Mouse (Mus musculus): ENCODE data around the gene Selenos. TPM values are rescaled to one million over a fixed set of nuclear protein-coding genes. Genes with fewer than 3 reads are reported as not detected.

Selenos gene
- polyA plus RNA-seq, 1 experiment from 2014 or later: 85.9 TPM

DNA sequence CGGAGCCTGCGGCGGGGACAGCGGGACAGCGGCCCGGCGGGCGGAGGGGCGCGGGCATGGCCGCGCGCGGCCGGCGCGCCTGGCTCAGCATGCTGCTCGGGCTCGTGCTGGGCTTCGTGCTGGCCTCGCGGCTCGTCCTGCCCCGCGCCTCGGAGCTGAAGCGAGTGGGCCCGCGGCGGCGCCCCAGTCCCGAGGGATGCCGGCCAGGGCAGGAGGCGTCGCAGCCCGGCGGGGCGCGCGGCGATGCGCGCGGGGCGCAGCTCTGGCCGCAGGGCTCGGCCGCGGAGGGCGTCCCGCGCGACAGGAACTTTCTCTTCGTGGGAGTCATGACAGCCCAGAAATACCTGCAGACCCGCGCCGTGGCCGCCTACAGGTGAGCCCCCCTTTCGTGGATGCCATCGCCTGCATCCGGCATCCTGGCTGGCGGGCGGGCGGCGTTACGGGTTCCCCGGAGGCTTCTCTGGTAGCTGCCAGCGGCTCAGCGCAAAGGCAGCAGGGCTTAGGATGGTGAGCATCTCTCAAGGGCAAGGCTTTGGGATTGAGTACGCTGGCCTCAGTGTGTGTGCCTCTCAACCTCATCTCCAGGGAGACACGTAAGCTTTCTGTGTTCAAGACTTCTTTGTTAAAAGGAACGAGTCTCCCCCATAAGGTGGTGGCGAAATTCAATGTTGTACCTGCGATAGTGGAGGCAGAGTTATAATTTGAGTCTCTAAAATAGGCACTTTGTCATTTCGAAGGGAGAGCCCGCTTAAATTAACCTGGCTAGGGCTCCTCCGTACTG, 30.6 kb downstream of the Selenos start:
- Histone ChIP-seq H3K4me2 (peak overlapping the region; percentile 80), H3K4me3 (ENCODE audit: low read depth, low read length) (peak overlapping the region; percentile 91), H3K27me3 (ENCODE audit: control insufficient read depth, insufficient read depth, low read length) (no peaks in the 10 kb centered on the region), H3K36me3 (ENCODE audit: control insufficient read depth, insufficient read depth, low read length) (no peaks in the 10 kb centered on the region), H3K27ac (ENCODE audit: low read depth, low read length) (peak overlapping the region; percentile 90), H3K4me1 (ENCODE audit: control insufficient read depth, insufficient read depth, low read length) (peaks cover 10% of the 10 kb centered on the region; the same call in 1 of the 2 replicates), H3K9ac (ENCODE audit: low read length) (peak overlapping the region; percentile 93), H3K9me3 (ENCODE audit: control insufficient read depth, low read length) (no peaks in the 10 kb centered on the region)
- ATAC-seq (ENCODE audit: low FRiP score) (peak; percentile 53), DNase-seq (ENCODE audit: low spot score, missing footprints) (peak; percentile 94)
- WGBS: under 1% methylated on average over 71 of the region's 77 CpGs

DNA sequence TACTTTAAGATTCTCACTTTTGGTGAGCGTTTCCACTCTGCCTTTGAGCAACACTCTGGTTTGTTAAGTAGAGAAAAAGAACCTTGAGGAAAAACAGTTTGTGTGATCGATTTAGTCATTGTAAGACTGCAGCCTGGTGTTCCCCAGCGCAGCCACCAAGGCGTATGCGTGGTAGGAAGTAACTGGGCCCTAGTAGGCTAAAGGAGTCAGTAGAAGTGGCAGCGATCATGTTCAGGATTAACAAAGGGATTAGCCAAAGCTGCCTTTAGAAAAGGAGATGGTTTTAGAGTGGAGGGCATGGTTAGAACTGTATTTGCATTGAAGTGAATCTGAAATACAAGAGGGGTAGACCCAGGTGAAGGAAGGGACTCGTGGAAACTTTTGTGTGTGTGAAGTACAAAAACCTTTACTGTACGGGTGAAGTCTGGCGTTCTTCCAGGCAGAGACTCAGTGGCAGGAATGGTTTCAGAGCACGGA, 31.2 kb downstream of the Selenos start:
- peaks cover 10% of the 10 kb centered on the region; the same call in 1 of the 2 replicates for H3K4me1 ChIP-seq (ENCODE audit: control insufficient read depth, insufficient read depth, low read length)
- H3K9me3 ChIP-seq (ENCODE audit: control insufficient read depth, low read length): no peaks in the 10 kb centered on the region
- no peak for ATAC-seq (ENCODE audit: low FRiP score)
- peak; percentile 94 for DNase-seq (ENCODE audit: low spot score, missing footprints)
- no peaks in the 10 kb centered on the region for H3K27me3 ChIP-seq (ENCODE audit: control insufficient read depth, insufficient read depth, low read length)
- peak overlapping the region; percentile 91 for H3K4me3 ChIP-seq (ENCODE audit: low read depth, low read length)
- H3K27ac ChIP-seq (ENCODE audit: low read depth, low read length): no peak overlapping the region
- H3K9ac ChIP-seq (ENCODE audit: low read length): peak overlapping the region; percentile 93
- H3K36me3 ChIP-seq (ENCODE audit: control insufficient read depth, insufficient read depth, low read length): no peaks in the 10 kb centered on the region
- WGBS: 2% methylated on average over 10 of the region's 10 CpGs
- peak overlapping the region; percentile 80 for H3K4me2 ChIP-seq

DNA sequence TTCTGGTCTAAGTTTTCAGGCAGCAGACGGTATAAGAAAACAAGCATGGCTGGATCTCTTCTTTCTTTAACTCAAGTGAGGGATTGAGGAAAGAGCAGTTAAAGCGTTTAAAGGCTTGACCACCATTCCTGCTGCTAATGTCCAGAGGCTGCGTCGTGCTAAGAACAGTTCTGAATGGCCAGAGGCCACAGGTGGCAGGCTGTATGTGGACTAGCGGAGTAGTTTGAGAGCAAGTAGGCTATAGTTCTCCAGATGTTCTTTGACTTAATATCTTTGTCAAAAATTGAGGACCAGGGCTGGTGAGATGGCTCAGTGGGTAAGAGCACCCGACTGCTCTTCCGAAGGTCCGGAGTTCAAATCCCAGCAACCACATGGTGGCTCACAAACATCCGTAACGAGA, 31.8 kb downstream of the Selenos start:
- Histone ChIP-seq H3K4me1 (ENCODE audit: control insufficient read depth, insufficient read depth, low read length) (peaks cover 10% of the 10 kb centered on the region; the same call in 1 of the 2 replicates), H3K27me3 (ENCODE audit: control insufficient read depth, insufficient read depth, low read length) (no peaks in the 10 kb centered on the region), H3K27ac (ENCODE audit: low read depth, low read length) (no peak overlapping the region), H3K4me3 (ENCODE audit: low read depth, low read length) (peak overlapping the region; percentile 91), H3K9me3 (ENCODE audit: control insufficient read depth, low read length) (no peaks in the 10 kb centered on the region), H3K9ac (ENCODE audit: low read length) (peak overlapping the region; percentile 93), H3K4me2 (peak overlapping the region; percentile 80), H3K36me3 (ENCODE audit: control insufficient read depth, insufficient read depth, low read length) (no peaks in the 10 kb centered on the region)
- no peak for ATAC-seq (ENCODE audit: low FRiP score)
- WGBS: 58% methylated on average over 10 of the region's 10 CpGs
- no peak for DNase-seq (ENCODE audit: low spot score, missing footprints)

DNA sequence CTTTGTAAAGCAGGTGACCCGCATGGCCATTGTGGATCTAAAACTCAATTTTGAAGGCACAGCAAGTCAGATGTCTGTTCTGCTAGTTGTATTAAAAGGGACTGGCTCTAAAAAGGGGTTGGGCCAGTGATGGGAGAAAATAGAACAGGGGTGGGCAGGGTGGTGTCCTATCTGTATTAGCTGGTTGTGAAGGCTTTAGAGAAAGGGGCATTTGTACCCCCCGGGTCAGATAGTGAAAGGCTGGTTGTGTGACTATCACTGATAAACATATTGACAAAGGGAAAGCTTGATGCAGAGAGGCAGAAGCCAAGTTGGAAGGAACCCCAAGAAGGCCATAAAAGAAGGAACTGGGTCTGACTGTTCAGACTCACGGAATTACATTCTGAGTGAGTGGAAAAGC, 34.1 kb downstream of the Selenos start:
- Histone ChIP-seq H3K4me3 (ENCODE audit: low read depth, low read length) (no peak overlapping the region), H3K4me2 (no peak overlapping the region), H3K36me3 (ENCODE audit: control insufficient read depth, insufficient read depth, low read length) (no peaks in the 10 kb centered on the region), H3K27me3 (ENCODE audit: control insufficient read depth, insufficient read depth, low read length) (no peaks in the 10 kb centered on the region), H3K27ac (ENCODE audit: low read depth, low read length) (no peak overlapping the region), H3K9me3 (ENCODE audit: control insufficient read depth, low read length) (no peaks in the 10 kb centered on the region), H3K9ac (ENCODE audit: low read length) (no peak overlapping the region), H3K4me1 (ENCODE audit: control insufficient read depth, insufficient read depth, low read length) (peaks cover 10% of the 10 kb centered on the region; the same call in 1 of the 2 replicates)
- 92% methylated on average over 3 of the region's 3 CpGs for WGBS
- ATAC-seq (ENCODE audit: low FRiP score) (no peak), DNase-seq (ENCODE audit: low spot score, missing footprints) (no peak)

DNA sequence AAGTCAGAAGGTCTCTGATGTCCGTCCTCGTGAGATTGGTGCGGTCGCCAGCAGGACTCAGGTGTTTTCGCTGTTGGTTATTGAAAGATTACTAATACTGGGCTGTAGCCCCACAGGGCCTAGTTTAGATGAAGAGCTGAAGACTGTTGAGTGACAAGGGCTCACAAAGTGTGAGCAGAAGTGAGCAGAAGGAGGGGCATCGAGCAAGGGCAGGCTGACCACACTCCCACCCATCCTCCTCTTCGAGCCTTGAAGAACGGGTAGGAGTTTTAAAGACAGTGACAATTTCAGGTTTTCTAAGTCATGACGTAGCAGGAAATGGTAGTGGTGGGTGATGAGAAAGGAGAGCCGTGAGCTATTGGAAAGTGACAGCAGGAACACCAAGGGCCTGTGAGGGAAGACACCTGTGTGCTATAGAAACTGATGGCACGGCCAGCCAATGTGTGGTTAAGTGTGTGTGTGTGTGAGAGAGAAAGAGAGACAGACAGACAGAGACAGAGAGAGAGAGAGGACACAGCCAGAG, 36.4 kb downstream of the Selenos start:
- H3K4me1 ChIP-seq (ENCODE audit: control insufficient read depth, insufficient read depth, low read length): peaks cover 9% of the 10 kb centered on the region; the same call in 1 of the 2 replicates
- H3K27me3 ChIP-seq (ENCODE audit: control insufficient read depth, insufficient read depth, low read length): no peaks in the 10 kb centered on the region
- no peak overlapping the region for H3K4me2 ChIP-seq
- DNase-seq (ENCODE audit: low spot score, missing footprints) (no peak), ATAC-seq (ENCODE audit: low FRiP score) (no peak)
- 91% methylated on average over 11 of the region's 11 CpGs for WGBS
- H3K9me3 ChIP-seq (ENCODE audit: control insufficient read depth, low read length): no peaks in the 10 kb centered on the region
- no peak overlapping the region for H3K4me3 ChIP-seq (ENCODE audit: low read depth, low read length)
- H3K36me3 ChIP-seq (ENCODE audit: control insufficient read depth, insufficient read depth, low read length): no peaks in the 10 kb centered on the region
- H3K27ac ChIP-seq (ENCODE audit: low read depth, low read length): no peak overlapping the region
- no peak overlapping the region for H3K9ac ChIP-seq (ENCODE audit: low read length)

DNA sequence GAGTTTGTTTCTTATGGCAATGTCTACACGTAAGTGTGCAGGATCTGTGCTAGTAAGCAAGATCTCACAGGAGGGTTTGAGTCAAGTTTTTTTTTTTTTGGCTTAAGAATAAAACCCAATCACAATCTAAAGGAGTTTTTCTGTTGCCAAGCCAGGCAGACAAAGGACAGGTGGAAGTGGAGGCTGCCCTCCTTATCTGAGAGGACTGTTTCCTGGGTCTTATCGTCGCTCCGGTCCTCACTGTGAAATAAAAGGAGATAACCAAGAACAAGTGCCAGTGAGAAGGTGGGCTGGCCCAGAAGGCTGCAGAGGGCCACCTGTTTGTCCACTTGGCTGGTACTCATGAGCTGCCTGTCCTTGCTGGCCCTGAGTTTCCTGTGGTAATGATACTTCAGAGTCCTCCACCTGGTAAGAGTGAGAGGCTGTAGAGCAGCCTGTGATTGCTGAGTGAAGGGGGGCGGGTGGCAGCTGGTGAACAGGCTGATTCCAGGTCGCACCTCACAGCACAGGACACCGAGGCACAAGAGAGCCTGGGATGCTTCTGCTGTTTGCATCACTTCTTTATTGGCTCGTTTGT, 37.5 kb downstream of the Selenos start:
- ATAC-seq (ENCODE audit: low FRiP score): no peak
- WGBS: 82% methylated on average over 8 of the region's 8 CpGs
- 0 out of 2 replicates have a peak, but pooled peaks cover 2% of the 10 kb centered on the region for H3K4me1 ChIP-seq (ENCODE audit: control insufficient read depth, insufficient read depth, low read length)

DNA sequence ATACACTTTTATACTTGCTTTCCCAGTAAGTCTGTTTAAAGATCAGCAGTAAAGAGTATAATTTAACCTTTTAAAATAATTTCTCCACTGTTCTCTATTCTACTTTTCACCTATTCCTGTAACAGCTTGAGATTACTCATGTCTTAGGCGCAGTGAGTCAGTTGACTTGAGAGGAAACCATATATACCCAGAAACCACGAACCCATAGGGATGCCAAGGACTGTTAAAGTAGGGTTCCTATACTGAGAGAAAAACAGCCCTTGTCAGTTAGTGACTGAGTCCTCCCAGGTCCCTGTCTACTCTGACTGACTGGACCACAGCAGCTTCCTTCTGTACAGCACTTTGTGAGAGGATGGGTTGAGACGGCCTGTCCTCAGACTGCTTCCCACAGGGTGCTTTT, 38.6 kb downstream of the Selenos start:
- H3K9me3 ChIP-seq (ENCODE audit: control insufficient read depth, low read length): no peaks in the 10 kb centered on the region
- no peak overlapping the region for H3K4me3 ChIP-seq (ENCODE audit: low read depth, low read length)
- WGBS: 91% methylated on average over 3 of the region's 3 CpGs

More for the DNA sequence above, 37.5 kb downstream of the Selenos start:
- no peak overlapping the region for H3K27ac ChIP-seq (ENCODE audit: low read depth, low read length)
- no peaks in the 10 kb centered on the region for H3K27me3 ChIP-seq (ENCODE audit: control insufficient read depth, insufficient read depth, low read length)
- no peak overlapping the region for H3K4me3 ChIP-seq (ENCODE audit: low read depth, low read length)
- H3K36me3 ChIP-seq (ENCODE audit: control insufficient read depth, insufficient read depth, low read length): no peaks in the 10 kb centered on the region
- no peak overlapping the region for H3K9ac ChIP-seq (ENCODE audit: low read length)
- no peak overlapping the region for H3K4me2 ChIP-seq
- no peaks in the 10 kb centered on the region for H3K9me3 ChIP-seq (ENCODE audit: control insufficient read depth, low read length)
- DNase-seq (ENCODE audit: low spot score, missing footprints): no peak

DNA sequence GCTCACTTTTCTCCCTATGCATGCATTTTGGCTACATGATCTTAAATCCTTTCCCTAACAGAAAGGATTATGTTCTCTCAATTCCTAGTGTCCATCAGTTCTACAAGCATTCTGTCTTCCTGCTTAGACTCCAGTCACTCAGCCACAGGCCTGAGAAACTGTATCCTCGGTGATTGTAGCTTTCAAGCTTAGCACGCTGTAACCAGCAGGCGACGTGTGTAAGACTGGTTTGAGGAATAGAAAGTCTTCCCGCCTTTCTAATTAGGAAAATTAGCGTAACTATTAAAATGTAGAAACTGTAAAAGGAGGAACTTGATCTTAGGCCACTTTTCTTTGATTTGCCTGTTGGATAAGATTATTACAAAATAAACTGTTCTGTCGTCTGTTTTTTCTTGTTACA, 39.3 kb downstream of the Selenos start:
- Histone ChIP-seq H3K4me2 (no peak overlapping the region), H3K4me3 (ENCODE audit: low read depth, low read length) (no peak overlapping the region), H3K36me3 (ENCODE audit: control insufficient read depth, insufficient read depth, low read length) (no peaks in the 10 kb centered on the region), H3K27ac (ENCODE audit: low read depth, low read length) (no peak overlapping the region), H3K27me3 (ENCODE audit: control insufficient read depth, insufficient read depth, low read length) (no peaks in the 10 kb centered on the region), H3K9ac (ENCODE audit: low read length) (no peak overlapping the region), H3K4me1 (ENCODE audit: control insufficient read depth, insufficient read depth, low read length) (no peaks in the 10 kb centered on the region), H3K9me3 (ENCODE audit: control insufficient read depth, low read length) (no peaks in the 10 kb centered on the region)
- no peak for ATAC-seq (ENCODE audit: low FRiP score)
- 87% methylated on average over 7 of the region's 7 CpGs for WGBS
- no peak for DNase-seq (ENCODE audit: low spot score, missing footprints)

More for the DNA sequence above, 38.6 kb downstream of the Selenos start:
- DNase-seq (ENCODE audit: low spot score, missing footprints) (no peak), ATAC-seq (ENCODE audit: low FRiP score) (no peak)
- H3K4me2 ChIP-seq: no peak overlapping the region
- H3K27ac ChIP-seq (ENCODE audit: low read depth, low read length): no peak overlapping the region
- no peak overlapping the region for H3K9ac ChIP-seq (ENCODE audit: low read length)
- 0 out of 2 replicates have a peak, but pooled peaks cover 2% of the 10 kb centered on the region for H3K4me1 ChIP-seq (ENCODE audit: control insufficient read depth, insufficient read depth, low read length)
- H3K36me3 ChIP-seq (ENCODE audit: control insufficient read depth, insufficient read depth, low read length): no peaks in the 10 kb centered on the region
- no peaks in the 10 kb centered on the region for H3K27me3 ChIP-seq (ENCODE audit: control insufficient read depth, insufficient read depth, low read length)

DNA sequence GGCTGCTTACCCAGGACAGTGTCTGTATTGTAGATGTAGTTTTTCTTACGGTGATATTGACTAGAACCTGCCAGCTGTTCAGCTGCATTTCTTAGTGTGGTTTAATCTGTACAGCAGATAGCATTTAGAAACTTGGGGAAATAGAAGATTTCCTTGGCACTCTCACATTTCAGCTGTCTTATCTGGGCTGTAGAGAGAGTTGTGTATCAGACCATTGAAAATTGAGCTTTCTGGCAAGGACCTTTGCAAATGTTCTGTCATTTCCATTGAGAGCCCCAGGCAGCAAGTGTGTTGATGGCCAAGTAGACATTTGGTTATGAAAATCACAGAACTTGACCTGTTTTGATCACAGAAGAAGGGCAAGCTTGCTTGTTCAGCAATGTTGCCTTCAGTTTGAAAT, 40.7 kb downstream of the Selenos start:
- Histone ChIP-seq H3K4me3 (ENCODE audit: low read depth, low read length) (no peak overlapping the region), H3K4me1 (ENCODE audit: control insufficient read depth, insufficient read depth, low read length) (no peaks in the 10 kb centered on the region), H3K27me3 (ENCODE audit: control insufficient read depth, insufficient read depth, low read length) (no peaks in the 10 kb centered on the region), H3K9me3 (ENCODE audit: control insufficient read depth, low read length) (no peaks in the 10 kb centered on the region), H3K36me3 (ENCODE audit: control insufficient read depth, insufficient read depth, low read length) (no peaks in the 10 kb centered on the region; the same call in 1 of the 2 replicates), H3K4me2 (no peak overlapping the region), H3K27ac (ENCODE audit: low read depth, low read length) (no peak overlapping the region), H3K9ac (ENCODE audit: low read length) (no peak overlapping the region)
- 87% methylated on average over 1 of the region's 1 CpGs for WGBS
- DNase-seq (ENCODE audit: low spot score, missing footprints) (no peak), ATAC-seq (ENCODE audit: low FRiP score) (no peak)
